Mouse (Mus musculus) heart, embryonic 14.5 days (tissue): Measurements from ENCODE around the gene Eef1a1. TPM values are rescaled to one million over a fixed set of nuclear protein-coding genes. Genes with fewer than 3 reads are reported as not detected.

ENCODE experiments used
- ATAC-seq: fragments of 200-750 bp; cut with Nextera tagmentation; 2 replicates; pipeline ENCODE4 v1.8.0; 2017; ENCODE audit warnings: low read depth, moderate TSS enrichment; ENCODE audit not compliant: insufficient number of reproducible peaks, insufficient read depth, low FRiP score
- H3K27ac ChIP-seq, 2 experiments: fragments of 200-500 bp in 1 of 2; fragments of 300-500 bp in 1 of 2; sonication (generic) in 1 of 2; replicated peaks in 1 of 2; 2 replicates each; pipeline ENCODE4 v1.5.1; 2012 to 2014; ENCODE audit warnings: low read depth in 2 of 2, low read length in 2 of 2, control low read depth in 1 of 2, mild to moderate bottlenecking in 1 of 2, mixed read lengths in 1 of 2; ENCODE audit not compliant: control insufficient read depth in 1 of 2, insufficient read depth in 1 of 2
- H3K27me3 ChIP-seq: fragments of 300-500 bp; sonication (generic); 2 replicates; pipeline ENCODE4 v1.6.1; 2014; ENCODE audit warnings: mild to moderate bottlenecking, low read length, control low read depth; ENCODE audit not compliant: control insufficient read depth, insufficient read depth
- H3K36me3 ChIP-seq: fragments of 300-500 bp; sonication (generic); 2 replicates; pipeline ENCODE4 v1.6.1; 2014; ENCODE audit warnings: mild to moderate bottlenecking, control low read depth, low read length, mixed read lengths; ENCODE audit not compliant: control insufficient read depth, insufficient read depth
- H3K4me1 ChIP-seq, 2 experiments: fragments of 200-500 bp in 1 of 2; fragments of 300-500 bp in 1 of 2; sonication (generic) in 1 of 2; 2 replicates each; pipeline ENCODE4 v1.6.1; 2012 to 2014; ENCODE audit warnings: low read length in 2 of 2, control low read depth in 1 of 2, mixed read lengths in 1 of 2; ENCODE audit not compliant: control insufficient read depth in 2 of 2, insufficient read depth in 2 of 2
- H3K4me2 ChIP-seq: fragments of 300-500 bp; sonication (generic); 2 replicates; pipeline ENCODE4 v1.6.1; 2014; ENCODE audit warnings: mild to moderate bottlenecking, low read length
- H3K4me3 ChIP-seq, 2 experiments: fragments of 200-500 bp in 1 of 2; fragments of 300-500 bp in 1 of 2; sonication (generic) in 1 of 2; 2 replicates each; pipeline ENCODE4 v1.5.1; 2012 to 2014; ENCODE audit warnings: low read length in 2 of 2, mild to moderate bottlenecking in 2 of 2, control low read depth in 1 of 2, low read depth in 1 of 2, moderate library complexity in 1 of 2; ENCODE audit not compliant: control insufficient read depth in 1 of 2, insufficient read depth in 1 of 2
- H3K9ac ChIP-seq: fragments of 300-500 bp; sonication (generic); 2 replicates; pipeline ENCODE4 v1.6.1; 2014; ENCODE audit warnings: mild to moderate bottlenecking, low read length
- H3K9me3 ChIP-seq: fragments of 300-500 bp; sonication (generic); 2 replicates; pipeline ENCODE4 v1.6.1; 2016; ENCODE audit warnings: low read length, control low read depth; ENCODE audit not compliant: control insufficient read depth
- WGBS: fragments of 180-500 bp; shearing (Covaris S2); extraction: QIAGEN DNeasy Blood & Tissue Kit; methylation state at CpG from one replicate; pipeline ENCODE4 v1.1.7; 2014; 5-methylcytosine and 5-hydroxymethylcytosine counted together
- polyA plus RNA-seq: library from polyadenylated mRNA; unstranded; fragments of >200 nt; fragmentation: Nextera tagmentation; extraction: Ambion mirVana; gene quantifications from 2 replicates; pipeline ENCODE4 v1.2.1, GENCODE M21; 2014

Eef1a1 gene
- polyA plus RNA-seq, 1 experiment from 2014 or later = 4,011 TPM

DNA sequence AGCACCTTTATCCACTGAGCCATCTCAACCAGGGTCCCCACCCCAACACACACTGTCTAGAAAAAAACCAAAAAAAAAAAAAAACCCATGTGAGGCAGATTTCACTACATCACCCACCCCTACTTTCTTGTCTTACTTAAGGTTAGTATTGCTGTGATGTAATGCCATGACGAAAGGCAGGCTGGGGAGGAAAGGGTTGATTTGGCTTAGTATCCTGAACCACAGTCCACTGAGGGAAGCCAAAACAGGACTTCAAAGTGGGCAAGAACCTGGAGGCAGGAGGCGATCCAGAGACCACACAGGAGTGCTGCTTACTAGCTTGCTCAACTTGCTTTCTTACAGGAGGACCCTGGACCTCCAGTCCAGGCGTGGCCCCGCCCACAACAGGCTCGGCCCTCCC, 38.5 kb downstream of the Eef1a1 start:
- 82% methylated on average over 5 of the region's 5 CpGs for WGBS
- Histone ChIP-seq H3K27me3 (peaks cover 16% of the 10 kb centered on the region), H3K36me3 (peaks cover 50% of the 10 kb centered on the region), H3K9me3 (no peaks in the 10 kb centered on the region), H3K27ac (no peak overlapping the region), H3K4me2 (no peak overlapping the region), H3K9ac (no peak overlapping the region), H3K4me3 (no peak overlapping the region), H3K4me1 (peaks cover 3 to 10% of the 10 kb centered on the region in 2 experiments)
- no peak for ATAC-seq

DNA sequence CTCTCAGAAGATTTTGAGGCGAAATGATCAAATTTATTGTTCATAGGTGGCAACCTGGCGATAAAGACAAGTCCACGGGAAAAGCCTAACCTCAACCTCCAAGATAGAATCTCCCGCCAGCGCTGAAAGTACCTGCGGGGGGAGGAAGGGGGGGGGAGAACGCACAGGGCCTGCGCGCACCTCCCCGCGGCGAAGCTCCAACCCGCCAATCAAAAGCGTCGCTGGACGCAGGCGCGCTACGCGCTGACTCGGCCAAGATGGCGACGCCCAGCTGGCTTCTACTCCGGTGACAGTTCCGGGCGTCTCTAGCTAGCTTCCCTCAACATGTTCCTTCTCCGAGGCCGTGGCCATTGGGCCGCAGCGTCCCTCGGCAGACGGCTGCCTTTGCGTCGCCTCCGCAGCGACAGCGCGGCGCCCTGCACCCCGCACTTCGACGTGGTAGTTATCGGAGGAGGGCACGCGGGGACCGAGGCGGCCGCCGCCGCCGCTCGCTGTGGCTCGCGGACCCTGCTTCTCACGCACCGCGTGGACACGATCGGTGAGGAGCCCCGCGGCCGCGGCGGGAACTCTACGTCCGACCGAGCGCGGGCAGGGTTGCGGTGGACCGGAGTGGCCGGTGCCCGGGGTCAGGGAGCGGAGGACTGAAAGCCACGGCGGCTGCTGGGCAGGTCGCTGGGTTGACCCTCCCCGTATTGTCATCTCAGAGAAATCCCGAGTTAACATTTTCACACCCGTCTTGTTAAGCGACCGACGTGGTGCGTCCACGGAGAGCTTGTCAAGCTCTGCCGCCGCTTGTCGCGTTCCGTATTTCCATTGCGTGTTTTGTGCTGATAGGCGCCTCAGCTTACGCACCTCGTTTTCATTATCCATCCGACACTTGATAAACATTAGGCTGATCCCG, 40.7 kb downstream of the Eef1a1 start, which contains the start of the genes Mto1 and Gm17324:
Gene Mto1, plus strand, starts transcription at position 236 of the 901 bp plus-strand sequence.
Gene Gm17324, minus strand, starts transcription at position 814 of the 901 bp plus-strand sequence.
- under 1% methylated on average over 94 of the region's 96 CpGs for WGBS
- H3K27ac ChIP-seq = peak within 1 kb of the TSS; percentile 89 to 97
- H3K4me2 ChIP-seq = peak within 1 kb of the TSS; percentile 73
- H3K36me3 ChIP-seq = peaks cover 29% of the 10 kb centered on the region
- peaks cover 3 to 10% of the 10 kb centered on the region in 2 experiments for H3K4me1 ChIP-seq
- H3K27me3 ChIP-seq = peaks cover 35% of the 10 kb centered on the region
- H3K9me3 ChIP-seq = no peaks in the 10 kb centered on the region
- peak within 1 kb of the TSS; percentile 93 to 95 for H3K4me3 ChIP-seq
- H3K9ac ChIP-seq = peak within 1 kb of the TSS; percentile 92
- peak; percentile 89 for ATAC-seq

DNA sequence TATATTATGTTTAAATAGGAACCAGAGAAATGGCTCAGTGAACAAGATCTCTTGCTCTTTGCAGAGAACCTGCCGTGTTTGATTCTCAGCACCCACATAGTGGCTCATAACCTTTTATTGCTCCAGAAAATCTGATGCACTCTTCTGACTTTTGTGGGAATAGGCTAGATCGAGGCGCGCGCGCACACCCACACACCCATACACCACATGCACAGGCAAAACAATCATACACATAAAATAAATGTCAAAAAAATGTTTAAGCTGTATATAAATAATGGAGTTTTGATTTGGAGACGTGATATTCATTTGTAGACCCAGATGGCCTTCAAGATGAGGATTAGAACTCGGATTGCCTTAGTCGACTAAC, 41.4 kb downstream of the Eef1a1 start:
- no peaks in the 10 kb centered on the region for H3K9me3 ChIP-seq
- H3K4me2 ChIP-seq = peak overlapping the region; percentile 73
- H3K27ac ChIP-seq = no peak overlapping the region
- peaks cover 3 to 10% of the 10 kb centered on the region in 2 experiments for H3K4me1 ChIP-seq
- WGBS = 30% methylated on average over 9 of the region's 9 CpGs
- H3K4me3 ChIP-seq = peak overlapping the region; percentile 93 to 95
- ATAC-seq = no peak
- peaks cover 23% of the 10 kb centered on the region for H3K36me3 ChIP-seq
- peaks cover 41% of the 10 kb centered on the region for H3K27me3 ChIP-seq
- H3K9ac ChIP-seq = peak overlapping the region; percentile 92

DNA sequence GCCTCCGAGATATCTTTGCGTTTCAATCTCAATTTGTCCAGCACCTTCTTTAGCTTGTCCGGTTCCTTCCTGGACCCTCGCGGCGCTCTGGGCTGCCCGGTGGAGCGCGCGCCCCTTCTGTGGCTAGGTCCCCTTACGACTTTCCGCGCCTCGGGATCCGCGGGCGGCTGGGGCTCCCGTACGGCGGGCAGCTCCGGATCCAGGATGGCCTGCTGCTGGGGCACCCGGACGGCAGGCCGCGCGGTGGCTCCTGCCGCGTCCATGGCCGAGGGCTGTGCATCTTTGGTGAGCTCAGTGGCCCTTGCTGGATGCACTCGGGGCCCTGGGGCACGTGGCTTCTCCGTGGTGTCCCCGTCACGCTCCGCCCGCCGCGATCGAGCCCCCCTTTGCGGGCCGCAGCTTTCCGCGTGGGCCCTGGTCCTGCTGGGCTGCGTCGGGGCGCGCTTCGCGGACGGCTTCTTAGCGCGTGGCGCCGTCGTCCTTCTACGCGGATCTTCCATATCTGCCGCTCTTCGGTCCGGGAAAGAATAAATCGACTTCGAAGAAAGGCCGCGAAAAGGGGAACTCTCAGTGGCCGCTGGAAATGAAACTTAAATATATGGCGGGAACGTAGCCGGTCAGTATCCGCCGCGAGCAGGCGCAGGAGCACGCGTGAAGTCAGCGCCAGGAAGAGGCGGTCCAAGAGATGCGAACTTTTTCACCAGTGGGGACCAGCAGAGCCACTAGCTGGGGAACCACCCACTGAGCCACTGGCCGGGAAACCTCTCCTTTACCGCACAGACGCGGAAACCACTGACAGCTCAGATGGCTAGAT, 46.2 kb downstream of the Eef1a1 start, which contains the start of gene Cgas:
Gene Cgas, minus strand, starts transcription at position 659 of the 814 bp plus-strand sequence.
- peaks cover 72% of the 10 kb centered on the region for H3K27me3 ChIP-seq
- H3K4me2 ChIP-seq = peak within 1 kb of the TSS; percentile 82
- no peaks in the 10 kb centered on the region; a peak in 2 of 4 replicates for H3K4me1 ChIP-seq
- H3K36me3 ChIP-seq = no peaks in the 10 kb centered on the region
- H3K9ac ChIP-seq = peak within 1 kb of the TSS; percentile 69
- peak; percentile 34; the same call in 1 of the 2 replicates for ATAC-seq
- no peaks in the 10 kb centered on the region for H3K9me3 ChIP-seq
- peak within 1 kb of the TSS; percentile 48 for H3K4me3 ChIP-seq
- H3K27ac ChIP-seq = no peak within 1 kb of the TSS
- under 1% methylated on average over 81 of the region's 81 CpGs for WGBS

DNA sequence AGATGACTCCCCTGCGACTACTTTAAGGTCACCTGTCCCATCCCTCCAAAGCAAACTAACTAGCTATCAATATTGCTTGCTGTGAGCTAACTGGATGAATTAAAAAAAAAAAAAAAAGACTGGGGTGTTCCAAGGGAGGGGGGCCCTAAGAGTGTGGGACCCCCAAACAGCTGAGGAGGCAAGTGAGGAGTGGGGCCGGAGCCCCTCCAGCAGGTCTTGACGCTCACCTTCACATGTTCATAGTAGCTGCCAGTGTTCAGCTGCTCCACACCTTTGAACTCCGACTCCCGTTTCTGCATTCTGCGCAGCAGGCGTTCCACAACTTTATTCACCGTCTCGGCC, 46.7 kb downstream of the Eef1a1 start:
- H3K4me1 ChIP-seq = no peaks in the 10 kb centered on the region; a peak in 2 of 4 replicates
- ATAC-seq = no peak
- H3K9me3 ChIP-seq = no peaks in the 10 kb centered on the region
- no peak overlapping the region for H3K27ac ChIP-seq
- H3K4me2 ChIP-seq = peak overlapping the region; percentile 82
- peak overlapping the region; percentile 48 for H3K4me3 ChIP-seq
- H3K36me3 ChIP-seq = no peaks in the 10 kb centered on the region
- peak overlapping the region; percentile 69 for H3K9ac ChIP-seq
- 4% methylated on average over 9 of the region's 9 CpGs for WGBS
- H3K27me3 ChIP-seq = peaks cover 71% of the 10 kb centered on the region

DNA sequence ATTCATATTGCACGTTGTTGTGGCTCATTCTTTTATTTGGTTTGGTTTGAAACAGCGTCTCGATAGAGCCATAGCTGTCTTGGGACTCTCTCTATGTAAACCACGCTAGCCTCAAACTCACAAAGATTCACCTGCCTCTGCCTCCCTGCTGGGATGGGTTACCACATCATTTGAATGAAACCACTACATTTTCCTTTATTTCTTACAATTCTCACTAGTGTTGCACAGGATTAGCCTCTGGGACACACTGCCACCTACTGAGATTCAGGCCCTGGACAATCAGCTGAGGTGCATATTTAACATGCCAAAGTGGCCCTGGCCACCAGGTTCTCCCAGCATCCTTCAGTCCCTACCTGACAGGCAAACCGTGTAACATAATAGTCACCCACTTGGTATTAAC, 49.5 kb downstream of the Eef1a1 start:
- no peak overlapping the region for H3K4me3 ChIP-seq
- no peak overlapping the region for H3K4me2 ChIP-seq
- H3K4me1 ChIP-seq = no peaks in the 10 kb centered on the region; a peak in 2 of 4 replicates
- no peak overlapping the region for H3K9ac ChIP-seq
- ATAC-seq = no peak
- H3K9me3 ChIP-seq = no peaks in the 10 kb centered on the region
- H3K27me3 ChIP-seq = peaks cover 50% of the 10 kb centered on the region
- no peak overlapping the region for H3K27ac ChIP-seq
- WGBS = 60% methylated on average over 5 of the region's 5 CpGs
- no peaks in the 10 kb centered on the region for H3K36me3 ChIP-seq

DNA sequence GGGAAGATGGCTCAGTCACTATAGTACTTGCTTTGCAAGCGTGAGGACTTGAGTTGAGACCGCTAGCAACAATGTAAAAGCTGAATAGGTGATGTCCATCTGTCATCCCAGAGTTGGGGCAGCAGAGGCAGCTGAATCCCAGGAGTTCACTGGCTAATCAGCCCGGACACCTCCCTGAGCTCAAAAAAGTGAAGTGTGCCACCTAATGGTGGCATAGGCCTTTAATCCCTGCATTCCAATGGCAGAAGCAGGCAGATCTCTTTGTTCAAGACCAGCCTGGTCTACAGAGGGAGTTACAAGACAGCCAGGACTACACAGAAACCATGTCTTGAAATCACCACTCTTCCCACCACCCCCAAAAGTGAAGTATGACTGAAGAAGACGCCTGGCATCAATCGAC, 56.5 kb downstream of the Eef1a1 start:
- no peak for ATAC-seq
- no peak overlapping the region for H3K4me2 ChIP-seq
- 88% methylated on average over 5 of the region's 5 CpGs for WGBS
- peaks cover 0 to 5% of the 10 kb centered on the region in 2 experiments; a peak in 1 of 4 replicates for H3K4me1 ChIP-seq
- H3K27me3 ChIP-seq = no peaks in the 10 kb centered on the region
- no peaks in the 10 kb centered on the region for H3K36me3 ChIP-seq
- H3K9me3 ChIP-seq = no peaks in the 10 kb centered on the region
- H3K4me3 ChIP-seq = no peak overlapping the region
- no peak overlapping the region for H3K27ac ChIP-seq
- H3K9ac ChIP-seq = no peak overlapping the region
